ENCODE assay signal across 8 mouse cellular contexts in the genomic region with DNA sequence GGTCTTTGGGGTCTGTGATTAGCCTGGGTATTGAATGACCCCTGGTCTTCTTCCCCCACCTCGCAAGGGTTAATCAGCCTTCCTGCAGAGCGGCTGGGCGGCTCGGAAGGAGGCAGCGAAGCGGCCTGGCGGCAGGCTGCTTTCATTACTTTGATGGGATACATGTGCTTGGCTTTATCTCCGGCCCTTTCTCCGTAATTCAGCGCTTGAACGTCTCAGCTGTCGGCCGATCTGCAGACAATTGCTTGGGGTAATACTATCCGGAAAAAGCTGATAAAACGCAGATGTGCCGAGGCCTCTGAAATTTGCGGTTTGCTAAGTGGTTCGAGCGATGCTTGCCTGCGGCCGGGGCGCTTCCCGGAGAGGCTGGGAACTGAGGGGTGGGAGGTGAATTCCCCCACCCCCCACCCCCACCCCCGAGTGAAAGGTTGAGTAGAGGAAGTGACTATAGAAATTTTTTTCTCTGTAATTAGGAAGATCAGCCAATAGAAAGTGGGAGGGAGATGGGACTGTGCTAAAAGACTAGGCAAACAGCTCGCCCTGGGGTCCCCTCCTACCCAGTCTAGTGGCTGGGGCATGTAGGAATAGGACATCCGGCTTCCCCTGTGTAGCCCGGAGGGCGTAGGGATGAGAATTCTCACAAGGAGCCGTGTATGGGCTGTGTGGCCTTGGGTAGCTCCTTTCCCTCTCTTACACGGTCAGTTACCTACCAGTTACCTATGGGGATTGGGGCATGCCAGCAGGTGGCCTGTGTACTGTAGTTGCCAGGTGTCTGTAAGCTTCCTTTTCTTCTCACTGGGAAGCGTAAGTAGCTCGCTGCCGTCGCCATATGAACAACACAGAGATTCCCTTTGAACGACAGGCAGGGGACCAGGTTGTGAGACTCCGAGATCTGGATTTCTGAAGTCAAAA.
DNase-seq lines count a peak whose midpoint lies in the region; ATAC-seq lines count a peak whose summit lies in the region.

No protein-coding gene starts in this region.

- WGBS in lung, embryonic 16.5 days, result 3% methylated on average over 36 of the region's 36 CpGs
- WGBS in heart, embryonic 12.5 days, result 3% methylated on average over 36 of the region's 36 CpGs
- 3% methylated on average over 36 of the region's 36 CpGs for WGBS in limb, embryonic 15.5 days
- WGBS in stomach, embryonic 15.5 days, result 5% methylated on average over 36 of the region's 36 CpGs

- H3K9ac ChIP-seq in lung, embryonic 16.5 days (ENCODE audit: low read length), result peak overlapping the region; percentile 47; the same call in 1 of the 2 replicates
- H3K9ac ChIP-seq in heart, embryonic 12.5 days, result peak overlapping the region; percentile 37; the same call in 1 of the 2 replicates
- H3K9ac ChIP-seq in limb, embryonic 15.5 days, result no peak overlapping the region
- H3K9ac ChIP-seq in stomach, embryonic 15.5 days, result no peak overlapping the region

- H3K27me3 ChIP-seq in lung, embryonic 16.5 days (ENCODE audit: control insufficient read depth, insufficient read depth, low read depth, low read length), result peaks cover 38% of the 10 kb centered on the region
- peaks cover 80% of the 10 kb centered on the region for H3K27me3 ChIP-seq in heart, embryonic 12.5 days (replicated peaks)
- peaks cover 71% of the 10 kb centered on the region for H3K27me3 ChIP-seq in limb, embryonic 15.5 days
- peaks cover 33% of the 10 kb centered on the region for H3K27me3 ChIP-seq in stomach, embryonic 15.5 days (replicated peaks)

- peaks cover 10% of the 10 kb centered on the region; the same call in 1 of the 2 replicates for H3K4me1 ChIP-seq in lung, embryonic 16.5 days (replicated peaks; ENCODE audit: control insufficient read depth, insufficient read depth, low read length)
- H3K4me1 ChIP-seq in heart, embryonic 12.5 days (replicated peaks), result peaks cover 20% of the 10 kb centered on the region
- H3K4me1 ChIP-seq in limb, embryonic 15.5 days, result peaks cover 33% of the 10 kb centered on the region
- peaks cover 20% of the 10 kb centered on the region for H3K4me1 ChIP-seq in stomach, embryonic 15.5 days

- no peak for DNase-seq in lung, postnatal 36 days
- no peak for DNase-seq in layer of hippocampus, adult 11-12 months (ENCODE audit: low spot score)
- DNase-seq in gastrocnemius, postnatal 25 days, result no peak
- DNase-seq in cerebellum, postnatal 25 days, result no peak

- peak; percentile 67 for ATAC-seq in lung, embryonic 16.5 days (ENCODE audit: low read depth)
- peak; percentile 68 for ATAC-seq in heart, embryonic 12.5 days (ENCODE audit: insufficient number of reproducible peaks, low FRiP score)
- peak; percentile 49; the same call in 1 of the 2 replicates for ATAC-seq in limb, embryonic 15.5 days (ENCODE audit: insufficient number of reproducible peaks, low FRiP score, low TSS enrichment, low read depth)
- peak; percentile 69; the same call in 1 of the 2 replicates for ATAC-seq in stomach, embryonic 15.5 days (ENCODE audit: insufficient read depth, low FRiP score, low read depth)

- no peaks in the 10 kb centered on the region for H3K36me3 ChIP-seq in lung, embryonic 16.5 days (ENCODE audit: control insufficient read depth, insufficient read depth, low read length)
- no peaks in the 10 kb centered on the region for H3K36me3 ChIP-seq in heart, embryonic 12.5 days
- no peaks in the 10 kb centered on the region for H3K36me3 ChIP-seq in limb, embryonic 15.5 days
- no peaks in the 10 kb centered on the region for H3K36me3 ChIP-seq in stomach, embryonic 15.5 days

- peak overlapping the region; percentile 53 for H3K4me2 ChIP-seq in lung, embryonic 16.5 days (ENCODE audit: low read depth, low read length)
- H3K4me2 ChIP-seq in heart, embryonic 12.5 days, result peak overlapping the region; percentile 76
- H3K4me2 ChIP-seq in limb, embryonic 15.5 days, result peak overlapping the region; percentile 31
- peak overlapping the region; percentile 50 for H3K4me2 ChIP-seq in stomach, embryonic 15.5 days

- H3K9me3 ChIP-seq in lung, embryonic 16.5 days (ENCODE audit: control insufficient read depth, low read length), result no peaks in the 10 kb centered on the region
- no peaks in the 10 kb centered on the region for H3K9me3 ChIP-seq in heart, embryonic 12.5 days (replicated peaks)
- H3K9me3 ChIP-seq in limb, embryonic 15.5 days, result no peaks in the 10 kb centered on the region
- H3K9me3 ChIP-seq in stomach, embryonic 15.5 days, result no peaks in the 10 kb centered on the region

- H3K4me3 ChIP-seq in lung, embryonic 16.5 days (ENCODE audit: low read length), result peak overlapping the region; percentile 33
- peak overlapping the region; percentile 43 for H3K4me3 ChIP-seq in heart, embryonic 12.5 days
- H3K4me3 ChIP-seq in limb, embryonic 15.5 days, result peak overlapping the region; percentile 3
- peak overlapping the region; percentile 26 for H3K4me3 ChIP-seq in stomach, embryonic 15.5 days (replicated peaks)

- H3K27ac ChIP-seq in lung, embryonic 16.5 days (ENCODE audit: low read length), result no peak overlapping the region
- H3K27ac ChIP-seq in heart, embryonic 12.5 days (ENCODE audit: poor library complexity, severe bottlenecking), result no peak overlapping the region
- no peak overlapping the region for H3K27ac ChIP-seq in limb, embryonic 15.5 days
- H3K27ac ChIP-seq in stomach, embryonic 15.5 days, result peak overlapping the region; percentile 41

Comparison
In these comparisons a context has a peak if more than half of its experiments do, and no peak if none do; other contexts are left out.
1. H3K9ac ChIP-seq: peak in lung, embryonic 16.5 days (single experiment) and heart, embryonic 12.5 days (single experiment); none in limb, embryonic 15.5 days (single experiment) and stomach, embryonic 15.5 days (single experiment).
2. Peak in every context shown above with its lines, with median percentiles within 50 percentile points of each other: ATAC-seq, H3K4me2 ChIP-seq and H3K4me3 ChIP-seq.